Mouse (Mus musculus) ovary, adult 18-20 months (tissue): ENCODE data around the gene Pifo.

Experiments
- DNase-seq: peaks from one replicate; pipeline ENCODE4 v3.0.0; 2022; ENCODE audit warnings: low spot score, mixed read lengths

Pifo gene

GRCm38 (mm10) chr3:105951348-105951747, 63.1 kb downstream of the Pifo start:
- DNase-seq = no peak
